Comparison of ENCODE assay signal across 7 mouse cellular contexts in the genomic region with DNA sequence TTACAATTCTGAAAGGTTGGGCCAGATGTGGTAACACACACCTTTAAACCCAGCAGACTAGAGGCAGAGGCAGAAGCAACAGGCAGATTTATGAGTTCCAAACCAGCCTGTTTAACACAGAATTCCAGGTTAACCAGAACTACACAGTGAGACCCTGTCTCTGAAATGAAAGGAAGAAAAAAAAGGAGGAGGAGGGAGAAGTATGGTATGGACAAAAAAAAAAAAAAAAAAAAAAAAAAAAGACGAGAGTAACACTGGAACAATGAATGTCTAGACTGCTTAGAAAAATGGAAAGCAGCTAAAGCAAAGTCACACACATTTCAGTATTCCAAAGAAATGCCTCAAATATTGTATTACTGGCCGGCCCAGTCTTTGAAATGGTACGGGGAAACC. TPM values are rescaled to one million over a fixed set of nuclear protein-coding genes. Genes with fewer than 3 reads are reported as not detected.
DNase-seq lines count a peak whose midpoint lies in the region; ATAC-seq and TF ChIP-seq lines count a peak whose summit lies in the region.

No protein-coding gene starts in this region.

- H3K4me3 ChIP-seq in lung, postnatal 0 days (ENCODE audit: low read depth, low read length) = peak overlapping the region; percentile 96
- H3K4me3 ChIP-seq in forebrain, embryonic 10.5 days = peak overlapping the region; percentile 87
- H3K4me3 ChIP-seq in limb, embryonic 13.5 days = peak overlapping the region; percentile 79
- peak overlapping the region; percentile 60 for H3K4me3 ChIP-seq in stomach, embryonic 14.5 days (ENCODE audit: low read depth, low read length)

- no peaks in the 10 kb centered on the region for H3K9me3 ChIP-seq in lung, postnatal 0 days (ENCODE audit: low read length)
- H3K9me3 ChIP-seq in forebrain, embryonic 10.5 days = peaks cover 3% of the 10 kb centered on the region; the same call in 1 of the 2 replicates
- no peaks in the 10 kb centered on the region for H3K9me3 ChIP-seq in limb, embryonic 13.5 days
- no peaks in the 10 kb centered on the region for H3K9me3 ChIP-seq in stomach, embryonic 14.5 days (ENCODE audit: control insufficient read depth, low read depth, low read length)

- no peak for TF ChIP-seq CTCF in lung, postnatal 0 days (IDR thresholded peaks at IDR 0.05)

- no peak overlapping the region for H3K27ac ChIP-seq in lung, postnatal 0 days (ENCODE audit: low read length)
- H3K27ac ChIP-seq in forebrain, embryonic 10.5 days = peak overlapping the region; percentile 91
- H3K27ac ChIP-seq in limb, embryonic 13.5 days = no peak overlapping the region
- H3K27ac ChIP-seq in stomach, embryonic 14.5 days (ENCODE audit: low read length) = no peak overlapping the region; the same call in 1 of the 2 replicates

- 0% methylated on average over 2 of the region's 3 CpGs for WGBS in lung, postnatal 0 days
- 11% methylated on average over 3 of the region's 3 CpGs for WGBS in forebrain, embryonic 10.5 days
- 16% methylated on average over 3 of the region's 3 CpGs for WGBS in limb, embryonic 13.5 days
- WGBS in stomach, embryonic 14.5 days = 11% methylated on average over 3 of the region's 3 CpGs

- peak overlapping the region; percentile 83 for H3K4me2 ChIP-seq in lung, postnatal 0 days (replicated peaks; ENCODE audit: low read depth, low read length)
- H3K4me2 ChIP-seq in limb, embryonic 13.5 days (replicated peaks) = peak overlapping the region; percentile 86
- peak overlapping the region; percentile 85 for H3K4me2 ChIP-seq in stomach, embryonic 14.5 days (replicated peaks; ENCODE audit: low read depth, low read length)

- no peak for TF ChIP-seq EP300 in lung, postnatal 0 days (IDR thresholded peaks at IDR 0.05)

- peak overlapping the region; percentile 50 for H3K9ac ChIP-seq in lung, postnatal 0 days (replicated peaks; ENCODE audit: low read depth)
- peak overlapping the region; percentile 69 for H3K9ac ChIP-seq in limb, embryonic 13.5 days
- H3K9ac ChIP-seq in stomach, embryonic 14.5 days (replicated peaks; ENCODE audit: low read depth, low read length) = peak overlapping the region; percentile 61

- no peaks in the 10 kb centered on the region for H3K27me3 ChIP-seq in lung, postnatal 0 days (replicated peaks; ENCODE audit: insufficient read depth, low read length)
- no peaks in the 10 kb centered on the region for H3K27me3 ChIP-seq in forebrain, embryonic 10.5 days (ENCODE audit: poor library complexity, severe bottlenecking)
- no peaks in the 10 kb centered on the region for H3K27me3 ChIP-seq in limb, embryonic 13.5 days
- H3K27me3 ChIP-seq in stomach, embryonic 14.5 days (ENCODE audit: control insufficient read depth, insufficient read depth, low read length) = no peaks in the 10 kb centered on the region

- peaks cover 4% of the 10 kb centered on the region; the same call in 1 of the 2 replicates for H3K4me1 ChIP-seq in lung, postnatal 0 days (ENCODE audit: insufficient read depth, low read depth, low read length)
- peaks cover 28% of the 10 kb centered on the region for H3K4me1 ChIP-seq in forebrain, embryonic 10.5 days
- H3K4me1 ChIP-seq in limb, embryonic 13.5 days = peaks cover 11% of the 10 kb centered on the region
- H3K4me1 ChIP-seq in stomach, embryonic 14.5 days (ENCODE audit: control insufficient read depth, insufficient read depth, low read length) = peaks cover 5% of the 10 kb centered on the region

- DNase-seq in lung, postnatal 0 days (ENCODE audit: low spot score) = no peak
- no peak for DNase-seq in lung, postnatal 36 days
- DNase-seq in forebrain, embryonic 10.5 days (ENCODE audit: extremely low spot score, low spot score) = no peak
- DNase-seq in frontal cortex, postnatal 10 days (ENCODE audit: low spot score in 2 of 2) = no peak
- no peak for DNase-seq in right cerebral cortex, adult 2 months (ENCODE audit: low spot score in 2 of 2)

- H3K36me3 ChIP-seq in lung, postnatal 0 days (ENCODE audit: insufficient read depth, low read length) = no peaks in the 10 kb centered on the region
- peaks cover 12% of the 10 kb centered on the region for H3K36me3 ChIP-seq in forebrain, embryonic 10.5 days (replicated peaks)
- H3K36me3 ChIP-seq in limb, embryonic 13.5 days = no peaks in the 10 kb centered on the region
- no peaks in the 10 kb centered on the region for H3K36me3 ChIP-seq in stomach, embryonic 14.5 days (ENCODE audit: control insufficient read depth, insufficient read depth, low read length)

- no peak for ATAC-seq in lung, postnatal 0 days
- no peak for ATAC-seq in limb, embryonic 13.5 days (ENCODE audit: low FRiP score, low read depth)
- no peak for ATAC-seq in stomach, embryonic 14.5 days (ENCODE audit: insufficient number of reproducible peaks, insufficient read depth, low FRiP score, low read depth)

RNA-seq across cellular contexts. Expression of a gene that starts 0.9 kb away (rescaled TPM):
- 11.9 and 15.1 TPM in 2 replicates for polyA plus RNA-seq in lung, postnatal 0 days (2015; fragmentation: Nextera tagmentation; extraction: Ambion mirVana)
- 34.4 and 35.7 TPM in 2 replicates for polyA plus RNA-seq in forebrain, embryonic 10.5 days (2016; fragmentation: Nextera tagmentation; extraction: Ambion mirVana)
- 25.3 and 25.5 TPM in 2 replicates for polyA plus RNA-seq in limb, embryonic 13.5 days (2015; fragmentation: Nextera tagmentation; extraction: Ambion mirVana)
- 24.6 and 27.2 TPM in 2 replicates for polyA plus RNA-seq in stomach, embryonic 14.5 days (2014; fragmentation: Nextera tagmentation; extraction: Ambion mirVana)
